ENCODE assay signal across 14 mouse cellular contexts in genomic region chr11:11875230-11875629, GRCm38 (mm10). TPM values are rescaled to one million over a fixed set of nuclear protein-coding genes. Genes with fewer than 3 reads are reported as not detected.
DNase-seq lines count a peak whose midpoint lies in the region; ATAC-seq and TF ChIP-seq lines count a peak whose summit lies in the region.
"Had no signal": no experiment of that assay in that cellular context is flagged by ENCODE, and none has a peak within 500 bp of the region (broad histone marks: within the 10 kb centered on the region; RNA-seq: fewer than 3 reads in every experiment).

No protein-coding gene starts in this region.

- H3K36me3 ChIP-seq in hindbrain, embryonic 10.5 days: no peaks in the 10 kb centered on the region
- H3K36me3 ChIP-seq in hindbrain, embryonic 12.5 days: no peaks in the 10 kb centered on the region
- H3K36me3 ChIP-seq in heart, embryonic 16.5 days (ENCODE audit: control insufficient read depth, insufficient read depth): no peaks in the 10 kb centered on the region
- H3K36me3 ChIP-seq: hindbrain, embryonic 13.5 days; liver, embryonic 15.5 days had no signal

- no peak for DNase-seq in hindbrain, embryonic 10.5 days (ENCODE audit: low spot score)
- peak; percentile 20 for DNase-seq in testis, postnatal 14 days (ENCODE audit: low spot score)
- no peak for DNase-seq in testis, postnatal 10 days (ENCODE audit: low spot score)
- no peak for DNase-seq in urinary bladder, postnatal 10 days (ENCODE audit: low spot score)
- DNase-seq in layer of hippocampus, adult 2 months (ENCODE audit: low spot score in 2 of 2): no peak
- DNase-seq in adrenal gland, postnatal 36 days: no peak
- DNase-seq: cerebellum, adult 11-12 months; kidney, adult 8-10 months; retina, postnatal 1 day had no signal

- no peaks in the 10 kb centered on the region for H3K9me3 ChIP-seq in hindbrain, embryonic 10.5 days
- H3K9me3 ChIP-seq in hindbrain, embryonic 12.5 days (replicated peaks): no peaks in the 10 kb centered on the region
- H3K9me3 ChIP-seq in heart, embryonic 16.5 days (replicated peaks; ENCODE audit: control insufficient read depth, low read length): no peaks in the 10 kb centered on the region
- H3K9me3 ChIP-seq: hindbrain, embryonic 13.5 days; liver, embryonic 15.5 days had no signal

- ATAC-seq in hindbrain, embryonic 12.5 days (ENCODE audit: low FRiP score): no peak
- ATAC-seq in heart, embryonic 16.5 days (replicated peaks; ENCODE audit: extremely low read depth, insufficient read depth, low FRiP score): peak; percentile 53

- no peak overlapping the region for H3K4me2 ChIP-seq in hindbrain, embryonic 12.5 days (replicated peaks)
- H3K4me2 ChIP-seq in heart, embryonic 16.5 days (ENCODE audit: low read depth, low read length): no peak overlapping the region
- H3K4me2 ChIP-seq: hindbrain, embryonic 13.5 days; liver, embryonic 15.5 days; midbrain, embryonic 11.5 days had no signal

- no peaks in the 10 kb centered on the region for H3K27me3 ChIP-seq in hindbrain, embryonic 10.5 days (ENCODE audit: insufficient read depth, poor library complexity, severe bottlenecking)
- H3K27me3 ChIP-seq in hindbrain, embryonic 12.5 days: no peaks in the 10 kb centered on the region
- H3K27me3 ChIP-seq in heart, embryonic 16.5 days (ENCODE audit: control insufficient read depth, insufficient read depth, low read length): no peaks in the 10 kb centered on the region
- H3K27me3 ChIP-seq: liver, embryonic 15.5 days had no signal

- H3K4me1 ChIP-seq in hindbrain, embryonic 10.5 days (replicated peaks): peaks cover 62% of the 10 kb centered on the region
- peaks cover 36% of the 10 kb centered on the region for H3K4me1 ChIP-seq in hindbrain, embryonic 12.5 days
- peaks cover 72% of the 10 kb centered on the region for H3K4me1 ChIP-seq in heart, embryonic 16.5 days (ENCODE audit: control insufficient read depth, insufficient read depth, low read length)

- H3K27ac ChIP-seq in hindbrain, embryonic 10.5 days: peak overlapping the region; percentile 69; the same call in 1 of the 2 replicates
- H3K27ac ChIP-seq in hindbrain, embryonic 12.5 days: no peak overlapping the region
- H3K27ac ChIP-seq in heart, embryonic 16.5 days (ENCODE audit: low read length): peak overlapping the region; percentile 89
- H3K27ac ChIP-seq in layer of hippocampus, adult 2 months: no peak overlapping the region
- H3K27ac ChIP-seq: hindbrain, embryonic 13.5 days; liver, embryonic 15.5 days had no signal

- no peak for TF ChIP-seq CTCF in layer of hippocampus, adult 2 months (conservative IDR thresholded peaks at IDR 0.05)

- H3K9ac ChIP-seq in hindbrain, embryonic 12.5 days: no peak overlapping the region
- no peak overlapping the region for H3K9ac ChIP-seq in heart, embryonic 16.5 days (ENCODE audit: low read length)
- H3K9ac ChIP-seq: hindbrain, embryonic 13.5 days; liver, embryonic 15.5 days had no signal

- 85% methylated on average over 2 of the region's 2 CpGs for WGBS in hindbrain, embryonic 10.5 days
- WGBS in hindbrain, embryonic 12.5 days: 90% methylated on average over 2 of the region's 2 CpGs
- WGBS in heart, embryonic 16.5 days: 30% methylated on average over 2 of the region's 2 CpGs

- no peak overlapping the region for H3K4me3 ChIP-seq in hindbrain, embryonic 10.5 days
- H3K4me3 ChIP-seq in hindbrain, embryonic 12.5 days: no peak overlapping the region
- no peak overlapping the region for H3K4me3 ChIP-seq in heart, embryonic 16.5 days (ENCODE audit: low read length)
- H3K4me3 ChIP-seq in layer of hippocampus, adult 2 months: no peak overlapping the region
- H3K4me3 ChIP-seq: hindbrain, embryonic 13.5 days; liver, embryonic 15.5 days had no signal

RNA-seq across cellular contexts. Expression of gene Ddc, which starts 22.7 kb away (rescaled TPM):
- 10.2 TPM in 2 replicates for polyA plus RNA-seq in hindbrain, embryonic 10.5 days (2016; fragmentation: Nextera tagmentation; extraction: Ambion mirVana)
- polyA plus RNA-seq in hindbrain, embryonic 12.5 days (2016; fragmentation: Nextera tagmentation; extraction: Ambion mirVana): 8.3 and 12.4 TPM in 2 replicates
- polyA plus RNA-seq in heart, embryonic 16.5 days (2015; fragmentation: Nextera tagmentation; extraction: Ambion mirVana): 112 TPM in 2 replicates
- total RNA-seq in layer of hippocampus, adult 2 months (2021): 1 to 10 TPM; 8.1 to 8.9 TPM
- total RNA-seq in adrenal gland, postnatal 36 days (2021): 10 to 100 TPM; 46.6 to 59.1 TPM

Comparison
In these comparisons a context has a peak if more than half of its experiments do, and no peak if none do; other contexts are left out.
1. H3K27ac ChIP-seq: peak in hindbrain, embryonic 10.5 days (single experiment) and heart, embryonic 16.5 days (single experiment); none in hindbrain, embryonic 12.5 days (single experiment) and layer of hippocampus, adult 2 months (single experiment).